Mouse (Mus musculus): Measurements from ENCODE around the gene Tnfrsf19. TPM values are rescaled to one million over a fixed set of nuclear protein-coding genes. Genes with fewer than 3 reads are reported as not detected.

Tnfrsf19 gene
- total RNA-seq, 1 experiment, result 13.2 TPM

DNA sequence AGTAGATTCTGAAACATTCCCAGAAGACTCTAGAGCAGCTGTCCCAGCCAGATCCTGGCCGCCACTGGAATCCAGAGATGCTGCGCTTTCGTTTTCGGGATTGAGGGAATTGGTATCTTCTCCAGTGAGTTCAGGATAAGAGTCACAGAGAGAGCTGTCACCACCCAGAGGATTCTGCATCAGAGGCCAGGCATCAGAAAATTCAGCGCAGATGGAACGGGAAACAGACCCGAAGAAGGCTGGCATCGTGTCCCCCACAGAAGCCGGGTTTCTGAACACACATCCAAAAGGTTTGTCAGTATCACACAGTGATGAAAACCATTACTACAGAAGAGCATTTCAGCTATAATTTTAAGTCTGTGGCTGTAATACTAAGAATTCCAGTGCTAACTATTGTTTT, 75.3 kb downstream of the Tnfrsf19 start:
- in situ Hi-C loops (cut with MboI; ENCODE audit: low sequenced_read_pairs in 2 of 2, unreplicated experiment in 2 of 2), result no loop called here
- DNase-seq (ENCODE audit: low read depth, low spot score), result no peak
- H3K4me3 ChIP-seq (ENCODE audit: insufficient read depth in 1 of 2, low read depth in 1 of 2, low read length in 2 of 2, poor library complexity in 1 of 2, severe bottlenecking in 1 of 2), result no peak overlapping the region
- H3K4me1 ChIP-seq (ENCODE audit: control insufficient read depth in 2 of 2, insufficient read depth in 2 of 2, low read length in 2 of 2, poor library complexity in 1 of 2), result peaks cover 0 to 4% of the 10 kb centered on the region in 2 experiments; a peak in 2 of 4 replicates
- TF ChIP-seq ZNF384 (IDR thresholded peaks at IDR 0.05; ENCODE audit: low read depth, low read length) (no peak), MAFK (IDR thresholded peaks at IDR 0.05; ENCODE audit: insufficient read depth, low read depth, low read length) (no peak), HCFC1 (IDR thresholded peaks at IDR 0.05; ENCODE audit: borderline replicate concordance, insufficient read depth, low read length) (no peak)
- H3K9ac ChIP-seq (ENCODE audit: insufficient read depth, low read depth, low read length, poor library complexity, severe bottlenecking), result no peak overlapping the region
- peaks cover 2% of the 10 kb centered on the region; the same call in 1 of the 2 replicates for H3K36me3 ChIP-seq (ENCODE audit: control insufficient read depth, insufficient read depth, low read length, poor library complexity, severe bottlenecking)
- H3K27ac ChIP-seq (ENCODE audit: insufficient read depth, low read depth, low read length, poor library complexity, severe bottlenecking), result no peak overlapping the region
- no peaks in the 10 kb centered on the region for H3K9me3 ChIP-seq (ENCODE audit: control insufficient read depth, insufficient read depth, low read depth, low read length)

DNA sequence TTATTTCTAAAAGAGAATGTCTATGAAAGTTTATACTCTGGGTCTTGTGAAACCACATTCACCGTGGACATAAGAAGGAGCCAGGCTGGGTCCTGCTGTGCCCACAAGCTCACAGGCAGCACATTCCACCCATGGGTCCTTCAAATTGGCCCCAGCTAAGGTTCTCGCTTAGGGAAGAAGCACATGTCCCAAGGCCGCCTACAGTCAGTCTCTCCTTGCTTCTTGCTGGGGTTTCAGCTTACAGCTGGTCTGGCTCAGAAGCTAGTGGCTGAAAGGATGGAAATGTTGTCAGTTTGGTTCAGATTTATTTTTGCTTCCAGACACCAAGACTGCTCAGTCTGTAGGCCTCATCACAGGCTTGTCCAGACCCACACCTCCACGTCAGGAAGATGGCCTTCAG, 80.2 kb downstream of the Tnfrsf19 start:
- in situ Hi-C loops (cut with MboI; ENCODE audit: low sequenced_read_pairs in 2 of 2, unreplicated experiment in 2 of 2), result no loop called here
- H3K4me3 ChIP-seq (ENCODE audit: insufficient read depth in 1 of 2, low read depth in 1 of 2, low read length in 2 of 2, poor library complexity in 1 of 2, severe bottlenecking in 1 of 2), result no peak overlapping the region
- H3K9ac ChIP-seq (ENCODE audit: insufficient read depth, low read depth, low read length, poor library complexity, severe bottlenecking), result no peak overlapping the region
- no peaks in the 10 kb centered on the region; the same call in 1 of the 2 replicates for H3K36me3 ChIP-seq (ENCODE audit: control insufficient read depth, insufficient read depth, low read length, poor library complexity, severe bottlenecking)
- no peaks in the 10 kb centered on the region for H3K9me3 ChIP-seq (ENCODE audit: control insufficient read depth, insufficient read depth, low read depth, low read length)
- no peak overlapping the region for H3K27ac ChIP-seq (ENCODE audit: insufficient read depth, low read depth, low read length, poor library complexity, severe bottlenecking)
- TF ChIP-seq ZC3H11A (IDR thresholded peaks at IDR 0.05; ENCODE audit: borderline replicate concordance, low read depth, low read length) (no peak), HCFC1 (IDR thresholded peaks at IDR 0.05; ENCODE audit: borderline replicate concordance, insufficient read depth, low read length) (no peak), ZNF384 (IDR thresholded peaks at IDR 0.05; ENCODE audit: low read depth, low read length) (no peak), CHD2 (IDR thresholded peaks at IDR 0.05; ENCODE audit: low read depth, low read length) (no peak), MAFK (IDR thresholded peaks at IDR 0.05; ENCODE audit: insufficient read depth, low read depth, low read length) (no peak)
- no peak for DNase-seq (ENCODE audit: low read depth, low spot score)
- no peaks in the 10 kb centered on the region for H3K4me1 ChIP-seq (ENCODE audit: control insufficient read depth in 2 of 2, insufficient read depth in 2 of 2, low read length in 2 of 2, poor library complexity in 1 of 2)

DNA sequence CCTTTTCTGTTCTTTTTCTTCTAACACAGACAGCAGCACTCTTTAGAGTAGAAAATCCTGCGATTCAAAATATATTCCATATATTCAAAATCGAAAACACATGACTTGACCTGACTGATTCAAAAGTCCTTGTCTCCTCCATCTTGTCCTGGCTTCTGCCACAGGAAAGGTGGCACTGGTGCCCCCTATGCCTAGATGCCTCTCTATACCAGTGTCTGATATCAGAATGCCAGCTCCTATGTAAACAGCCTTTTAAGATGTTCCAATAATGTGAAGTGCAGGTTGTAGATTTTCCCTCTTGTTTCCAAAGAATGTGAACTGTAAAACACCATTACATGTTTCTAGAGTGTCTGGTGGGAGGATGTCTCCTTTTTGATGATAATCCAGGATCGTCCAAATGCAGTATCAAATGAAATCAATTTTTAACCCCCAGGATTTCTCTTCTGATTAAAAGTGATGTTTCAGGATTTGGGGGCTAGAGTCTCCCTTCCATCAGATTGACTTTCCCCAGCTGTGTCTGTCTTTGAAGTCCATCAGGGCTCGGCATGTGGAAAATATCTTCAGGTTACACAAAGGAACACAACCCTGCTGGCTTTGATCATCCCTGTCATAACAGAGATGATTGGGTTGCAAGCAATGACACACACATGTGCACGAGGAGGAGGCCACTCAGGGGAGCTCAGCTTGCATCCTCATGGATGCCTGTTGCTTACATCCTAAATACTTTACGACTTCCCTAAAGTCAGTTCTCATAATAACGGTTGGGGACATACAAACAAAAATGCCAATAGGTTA, 82.1 kb downstream of the Tnfrsf19 start:
- Histone ChIP-seq H3K9me3 (ENCODE audit: control insufficient read depth, insufficient read depth, low read depth, low read length) (no peaks in the 10 kb centered on the region), H3K4me1 (ENCODE audit: control insufficient read depth in 2 of 2, insufficient read depth in 2 of 2, low read length in 2 of 2, poor library complexity in 1 of 2) (0 out of 4 replicates have a peak, but pooled peaks cover 0 to 1% of the 10 kb centered on the region in 2 experiments), H3K4me3 (ENCODE audit: insufficient read depth in 1 of 2, low read depth in 1 of 2, low read length in 2 of 2, poor library complexity in 1 of 2, severe bottlenecking in 1 of 2) (no peak overlapping the region), H3K36me3 (ENCODE audit: control insufficient read depth, insufficient read depth, low read length, poor library complexity, severe bottlenecking) (no peaks in the 10 kb centered on the region), H3K27ac (ENCODE audit: insufficient read depth, low read depth, low read length, poor library complexity, severe bottlenecking) (no peak overlapping the region), H3K9ac (ENCODE audit: insufficient read depth, low read depth, low read length, poor library complexity, severe bottlenecking) (no peak overlapping the region)
- no peak for DNase-seq (ENCODE audit: low read depth, low spot score)
- in situ Hi-C loops (cut with MboI; ENCODE audit: low sequenced_read_pairs in 2 of 2, unreplicated experiment in 2 of 2), result no loop called here
- TF ChIP-seq ZC3H11A (IDR thresholded peaks at IDR 0.05; ENCODE audit: borderline replicate concordance, low read depth, low read length), result no peak
- TF ChIP-seq ZNF384 (IDR thresholded peaks at IDR 0.05; ENCODE audit: low read depth, low read length), result no peak
- no peak for TF ChIP-seq MAFK (IDR thresholded peaks at IDR 0.05; ENCODE audit: insufficient read depth, low read depth, low read length)
- no peak for TF ChIP-seq CHD2 (IDR thresholded peaks at IDR 0.05; ENCODE audit: low read depth, low read length)
- no peak for TF ChIP-seq HCFC1 (IDR thresholded peaks at IDR 0.05; ENCODE audit: borderline replicate concordance, insufficient read depth, low read length)

DNA sequence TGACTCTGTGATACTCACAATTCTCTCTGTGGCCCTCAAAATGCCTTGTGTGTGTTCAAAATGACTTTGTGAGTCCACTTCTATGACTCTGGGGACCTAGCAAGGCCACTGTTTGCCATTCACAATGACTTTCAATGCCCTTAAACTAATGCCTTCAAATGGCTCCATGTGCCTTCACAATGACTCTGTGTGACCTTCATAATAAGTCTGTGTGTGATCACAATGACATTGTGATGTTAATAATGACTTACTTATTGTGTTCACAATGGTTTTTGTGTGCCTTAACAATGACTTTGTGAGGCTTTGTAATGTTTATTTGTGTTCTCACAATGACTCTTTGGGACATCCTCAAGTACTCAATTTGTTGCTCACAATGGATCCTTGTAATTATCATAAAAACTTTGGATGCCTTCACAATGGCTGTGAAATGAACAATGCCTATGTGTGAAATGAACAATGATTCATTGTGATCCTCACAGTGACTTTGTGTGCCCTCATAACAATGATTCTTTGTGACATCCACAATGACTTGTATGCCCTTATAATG, 88.6 kb downstream of the Tnfrsf19 start:
- no peak for TF ChIP-seq ZC3H11A (IDR thresholded peaks at IDR 0.05; ENCODE audit: borderline replicate concordance, low read depth, low read length)
- TF ChIP-seq CHD2 (IDR thresholded peaks at IDR 0.05; ENCODE audit: low read depth, low read length), result peak; percentile 75
- TF ChIP-seq MAFK (IDR thresholded peaks at IDR 0.05; ENCODE audit: insufficient read depth, low read depth, low read length), result 0 out of 2 replicates have a peak, but pooled peaks have one; percentile 16
- TF ChIP-seq HCFC1 (IDR thresholded peaks at IDR 0.05; ENCODE audit: borderline replicate concordance, insufficient read depth, low read length), result no peak
- TF ChIP-seq ZNF384 (IDR thresholded peaks at IDR 0.05; ENCODE audit: low read depth, low read length), result no peak
- peak; percentile 75 for DNase-seq (ENCODE audit: low read depth, low spot score)
- H3K4me1 ChIP-seq (ENCODE audit: control insufficient read depth in 2 of 2, insufficient read depth in 2 of 2, low read length in 2 of 2, poor library complexity in 1 of 2), result peaks cover 0 to 6% of the 10 kb centered on the region in 2 experiments; a peak in 2 of 4 replicates
- no peaks in the 10 kb centered on the region for H3K36me3 ChIP-seq (ENCODE audit: control insufficient read depth, insufficient read depth, low read length, poor library complexity, severe bottlenecking)
- no peak overlapping the region for H3K9ac ChIP-seq (ENCODE audit: insufficient read depth, low read depth, low read length, poor library complexity, severe bottlenecking)
- no peaks in the 10 kb centered on the region for H3K9me3 ChIP-seq (ENCODE audit: control insufficient read depth, insufficient read depth, low read depth, low read length)
- in situ Hi-C loops (cut with MboI; ENCODE audit: low sequenced_read_pairs in 2 of 2, unreplicated experiment in 2 of 2), result no loop called here
- H3K4me3 ChIP-seq (ENCODE audit: insufficient read depth in 1 of 2, low read depth in 1 of 2, low read length in 2 of 2, poor library complexity in 1 of 2, severe bottlenecking in 1 of 2), result no peak overlapping the region
- no peak overlapping the region for H3K27ac ChIP-seq (ENCODE audit: insufficient read depth, low read depth, low read length, poor library complexity, severe bottlenecking)

All from ES-E14 (cell line).